Mouse (Mus musculus): ENCODE results near the gene Rab44. TPM values are rescaled to one million over a fixed set of nuclear protein-coding genes. Genes with fewer than 3 reads are reported as not detected.

Gene Rab44
- total RNA-seq, 2 experiments from 2014 or later, result 0.59 TPM; not detected in 1

DNA sequence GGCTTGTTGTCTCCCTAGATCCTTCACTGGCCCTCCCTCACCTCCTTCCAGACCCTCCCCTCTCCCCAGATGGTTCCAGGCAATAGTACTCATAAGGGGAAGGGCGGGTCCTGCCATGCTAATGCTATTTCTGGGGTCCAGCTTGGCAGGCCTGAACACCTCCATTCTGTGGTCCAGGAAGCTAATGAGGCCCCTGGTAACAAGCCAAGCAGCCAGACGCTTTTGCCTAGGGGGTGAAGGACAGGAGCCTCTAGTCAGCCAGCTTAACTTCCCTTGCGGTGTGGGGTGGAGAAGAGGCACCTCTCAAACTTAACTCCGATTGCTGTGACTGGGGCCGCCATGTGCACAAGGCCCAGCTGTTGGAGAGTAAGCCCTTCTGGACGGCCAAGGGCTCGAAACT lies 35.8 kb downstream of the Rab44 start:
- DNase-seq, result no peak
- TF ChIP-seq CTCF (IDR thresholded peaks at IDR 0.05), result no peak
- intact Hi-C loops (cut with DNase I), result no loop called here
- H3K4me3 ChIP-seq, result no peak overlapping the region
- no peak overlapping the region for H3K27ac ChIP-seq

GRCm38 (mm10) chr17:29152547-29152946 lies 38.6 kb downstream of the Rab44 start:
- no peak for TF ChIP-seq CTCF (IDR thresholded peaks at IDR 0.05)
- intact Hi-C loops (cut with DNase I), result no loop called here

DNA sequence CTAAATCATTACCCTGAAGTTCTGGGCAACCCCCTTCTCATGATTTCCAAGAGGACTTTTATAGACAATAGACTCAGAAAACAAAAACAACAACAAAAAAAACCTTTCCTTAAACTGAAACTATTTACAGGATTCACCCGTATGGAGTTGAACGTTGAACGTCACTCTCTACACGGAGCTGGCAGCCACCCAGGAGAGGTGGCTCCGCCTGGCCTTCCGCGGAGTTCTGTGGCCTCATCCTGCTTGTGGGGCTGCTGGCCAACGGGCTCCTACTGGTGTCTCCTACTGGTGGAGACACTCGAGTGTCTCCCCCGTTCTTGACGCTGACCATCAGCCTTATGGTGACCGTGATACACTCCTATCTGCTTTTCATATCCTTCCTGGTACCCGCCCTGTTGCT lies 40.3 kb downstream of the Rab44 start:
- intact Hi-C loops (cut with DNase I), result no loop called here
- Histone ChIP-seq H3K4me3 (no peak overlapping the region), H3K27ac (no peak overlapping the region)
- no peak for DNase-seq
- no peak for TF ChIP-seq CTCF (IDR thresholded peaks at IDR 0.05)

More at GRCm38 (mm10) chr17:29152547-29152946, 38.6 kb downstream of the Rab44 start:
- no peak overlapping the region for H3K4me3 ChIP-seq
- H3K27ac ChIP-seq, result peak overlapping the region; percentile 38; the same call in 1 of the 2 replicates
- no peak for DNase-seq

DNA sequence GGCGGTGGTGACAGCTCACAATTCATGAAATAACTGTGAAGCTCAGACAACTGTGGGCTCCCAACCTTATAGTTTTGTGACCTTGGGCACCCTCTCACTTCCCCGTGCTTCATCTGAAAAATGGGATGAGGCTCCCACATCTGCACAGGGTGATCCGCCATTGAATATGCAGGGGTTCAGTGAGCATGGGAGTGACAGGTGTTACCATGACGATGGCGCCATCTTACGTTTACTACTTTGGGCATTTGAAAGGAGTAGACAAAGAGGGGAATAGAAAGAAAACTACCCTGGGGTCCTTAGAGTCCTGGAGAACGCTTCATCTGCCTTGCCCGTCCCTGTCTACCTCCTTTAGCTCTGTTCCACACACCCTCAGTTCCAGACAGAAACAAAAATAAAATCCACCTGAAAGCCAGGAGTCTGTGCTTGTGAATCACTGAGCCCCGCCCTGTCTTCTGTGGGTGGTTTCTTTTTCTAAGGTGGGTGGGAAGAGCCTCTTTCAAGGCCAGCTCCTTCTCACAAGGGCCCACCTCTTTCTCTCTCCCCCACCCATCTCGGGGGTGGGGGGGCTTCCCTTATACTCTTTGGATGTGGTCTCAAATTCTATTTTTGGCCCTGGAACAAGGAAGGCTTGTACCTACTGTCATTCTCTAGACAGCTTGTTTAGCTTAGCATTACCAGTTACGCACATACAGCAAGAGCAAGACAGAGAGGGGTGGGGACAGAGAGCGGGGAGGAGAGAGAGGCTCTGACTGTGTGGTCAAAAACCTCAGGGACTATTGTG lies 41.6 kb downstream of the Rab44 start:
- no peak overlapping the region for H3K4me3 ChIP-seq
- TF ChIP-seq CTCF (IDR thresholded peaks at IDR 0.05), result no peak
- intact Hi-C loops (cut with DNase I), result no loop called here
- no peak for DNase-seq
- H3K27ac ChIP-seq, result no peak overlapping the region

- Histone ChIP-seq H3K4me3 (no peak overlapping the region), H3K27ac (no peak overlapping the region)
- intact Hi-C loops (cut with DNase I), result no loop called here
- no peak for DNase-seq
- no peak for TF ChIP-seq CTCF (IDR thresholded peaks at IDR 0.05)
These were observed 42.5 kb downstream of the Rab44 start for GRCm38 (mm10) chr17:29156396-29156795.

DNA sequence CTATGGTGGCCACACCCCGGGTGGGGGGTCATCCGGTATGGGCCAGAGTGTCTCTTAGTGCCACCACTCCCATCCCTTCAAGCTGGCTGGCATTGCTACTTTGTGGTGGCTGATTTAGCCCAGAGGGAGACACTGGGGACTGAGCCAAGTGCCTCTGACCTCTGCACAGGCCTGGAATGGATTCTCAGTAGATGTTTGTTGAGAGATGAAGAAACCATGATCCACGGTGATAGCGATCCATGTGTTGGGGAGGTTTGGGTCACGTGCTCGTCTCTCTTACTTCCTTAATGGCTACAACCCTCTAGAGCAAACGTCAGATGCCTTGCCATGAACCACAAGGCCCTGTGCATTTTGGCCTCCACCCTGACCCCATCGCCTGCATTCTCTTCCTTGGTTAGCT lies 42.9 kb downstream of the Rab44 start:
- intact Hi-C loops (cut with DNase I), result no loop called here
- H3K4me3 ChIP-seq, result no peak overlapping the region
- H3K27ac ChIP-seq, result no peak overlapping the region
- no peak for DNase-seq
- TF ChIP-seq CTCF (IDR thresholded peaks at IDR 0.05), result no peak

GRCm38 (mm10) chr17:29158899-29159298 lies 45.0 kb downstream of the Rab44 start:
- no peak for TF ChIP-seq CTCF (IDR thresholded peaks at IDR 0.05)
- H3K4me3 ChIP-seq, result no peak overlapping the region
- H3K27ac ChIP-seq, result no peak overlapping the region
- no peak for DNase-seq
- intact Hi-C loops (cut with DNase I), result no loop called here

GRCm38 (mm10) chr17:29159320-29159719 lies 45.4 kb downstream of the Rab44 start:
- no peak for TF ChIP-seq CTCF (IDR thresholded peaks at IDR 0.05)
- Histone ChIP-seq H3K27ac (no peak overlapping the region), H3K4me3 (no peak overlapping the region)
- no peak for DNase-seq
- intact Hi-C loops (cut with DNase I), result no loop called here

- intact Hi-C loops (cut with DNase I), result no loop called here
- Histone ChIP-seq H3K27ac (no peak overlapping the region), H3K4me3 (no peak overlapping the region)
- DNase-seq, result no peak
- no peak for TF ChIP-seq CTCF (IDR thresholded peaks at IDR 0.05)
These were observed 46.0 kb downstream of the Rab44 start for GRCm38 (mm10) chr17:29159743-29160455.

DNA sequence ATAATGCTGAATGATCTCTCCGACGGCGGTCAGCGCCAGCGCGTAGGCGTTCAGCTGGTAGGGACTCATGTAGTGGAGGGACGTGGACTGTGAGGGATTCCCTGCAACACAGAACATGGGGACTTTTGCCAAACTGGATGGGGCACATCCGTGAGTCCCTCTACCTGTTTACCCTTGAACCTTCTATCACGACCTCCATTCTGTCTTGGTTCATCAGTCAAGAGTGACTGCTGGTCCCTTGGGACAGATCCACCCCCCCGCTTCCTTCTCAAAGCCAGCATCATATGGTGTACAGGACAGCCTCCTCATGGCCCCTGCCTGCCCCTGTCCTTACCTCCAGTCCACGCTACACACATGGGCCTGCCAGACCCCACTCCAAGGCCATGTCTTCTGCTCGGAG lies 48.4 kb downstream of the Rab44 start:
- Histone ChIP-seq H3K27ac (no peak overlapping the region), H3K4me3 (no peak overlapping the region)
- DNase-seq, result no peak
- TF ChIP-seq CTCF (IDR thresholded peaks at IDR 0.05), result no peak
- intact Hi-C loops (cut with DNase I), result no loop called here

DNA sequence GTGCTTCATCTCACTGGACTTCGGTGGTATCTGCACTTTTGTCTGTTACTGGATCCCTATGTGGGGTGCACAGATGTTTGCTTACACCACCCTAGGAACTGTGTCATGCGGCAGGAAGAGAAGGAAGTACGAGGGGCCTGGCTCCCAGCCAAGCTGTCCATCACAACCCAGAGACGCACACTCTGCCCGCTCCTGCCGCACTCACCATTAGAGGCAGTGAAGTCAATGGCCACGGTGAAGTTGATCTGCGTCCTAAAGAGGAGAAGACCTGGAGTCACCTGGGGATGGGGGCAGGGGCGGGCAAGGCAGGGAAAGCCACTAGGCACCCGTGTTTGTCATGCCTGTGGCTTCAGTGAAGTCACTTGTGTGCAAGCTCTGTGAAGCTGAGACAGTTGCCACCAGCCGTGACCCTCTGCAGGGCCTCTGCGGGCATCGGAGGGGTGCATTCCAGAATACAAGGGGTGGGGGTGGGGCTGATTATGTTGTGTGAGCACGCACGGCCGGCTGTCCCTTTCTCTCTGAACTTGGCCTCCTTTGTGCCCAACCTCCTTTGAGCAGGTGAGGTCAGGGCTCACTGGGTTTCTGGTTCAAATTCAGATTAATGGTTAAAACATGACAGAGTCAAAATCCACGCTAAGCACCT lies 50.6 kb downstream of the Rab44 start:
- intact Hi-C loops (cut with DNase I), result no loop called here
- no peak for TF ChIP-seq CTCF (IDR thresholded peaks at IDR 0.05)
- Histone ChIP-seq H3K4me3 (no peak overlapping the region), H3K27ac (no peak overlapping the region)
- DNase-seq, result no peak

DNA sequence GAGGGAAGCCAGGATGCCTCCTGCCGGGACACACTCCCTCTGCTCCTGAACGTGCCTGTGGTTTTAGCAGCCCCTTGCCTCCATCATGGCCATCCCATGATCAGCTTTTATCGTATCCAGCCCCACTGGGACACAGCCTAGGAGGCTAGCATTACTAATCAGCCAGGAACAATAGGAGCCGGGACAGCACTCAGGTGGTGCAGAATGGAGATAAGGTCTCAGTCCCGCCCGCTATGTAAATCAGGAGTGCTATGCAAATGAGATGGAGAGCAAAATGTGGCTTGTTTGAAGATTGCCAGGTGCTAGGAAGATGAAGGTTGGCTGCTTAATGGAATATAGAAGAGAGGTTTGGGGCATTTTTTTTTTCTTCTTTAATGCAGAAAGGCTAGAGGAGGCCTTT lies 51.5 kb downstream of the Rab44 start:
- Histone ChIP-seq H3K4me3 (no peak overlapping the region), H3K27ac (no peak overlapping the region)
- TF ChIP-seq CTCF (IDR thresholded peaks at IDR 0.05), result no peak
- DNase-seq, result no peak
- intact Hi-C loops (cut with DNase I), result no loop called here

DNA sequence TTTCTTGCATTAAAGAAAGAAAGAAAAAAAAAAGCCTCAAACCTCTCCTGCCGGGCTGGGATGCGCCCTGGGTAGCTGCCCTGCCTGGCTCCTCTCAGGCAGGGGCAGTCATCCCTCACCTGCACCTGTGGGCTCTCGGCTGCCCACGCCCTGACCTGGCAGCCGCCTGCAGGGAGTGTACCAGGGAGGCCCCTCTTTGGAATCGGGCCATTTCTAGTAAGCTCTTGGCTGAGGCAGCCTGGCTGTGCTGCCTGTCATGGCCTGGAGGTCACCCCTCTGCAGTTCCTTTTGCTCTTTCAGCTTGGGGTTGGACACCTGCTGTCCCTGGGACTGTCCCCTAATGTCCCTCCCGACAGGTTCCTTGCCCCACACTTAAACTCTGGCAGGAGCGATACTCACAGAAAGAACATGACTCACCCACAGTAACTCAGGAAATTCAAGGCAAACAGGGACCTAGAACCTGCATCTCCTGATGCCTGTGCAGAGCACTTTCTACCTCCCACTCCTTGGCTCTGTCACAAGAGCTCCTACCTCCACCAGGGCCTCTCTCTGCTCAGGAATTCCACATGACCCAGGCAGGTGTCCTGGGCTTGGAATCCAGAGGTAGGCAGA lies 52.1 kb downstream of the Rab44 start:
- Histone ChIP-seq H3K4me3 (no peak overlapping the region), H3K27ac (no peak overlapping the region)
- no peak for DNase-seq
- TF ChIP-seq CTCF (IDR thresholded peaks at IDR 0.05), result no peak
- intact Hi-C loops (cut with DNase I), result no loop called here

Measured in gastrocnemius, adult 2 months (tissue).